Mouse (Mus musculus) hindlimb bud, embryonic 11.5 days (tissue): ENCODE data around the gene Cebpz.
A peak's percentile ranks its signal among the peaks of the same experiment; 100 is the strongest.

Source experiments
- DNase-seq: peaks from one replicate; pipeline ENCODE4 v3.0.0-alpha.2; 2012; ENCODE audit warnings: low read depth, low spot score; ENCODE audit errors: extremely low spot score

Gene Cebpz

GRCm38 (mm10) chr17:78903158-78903557, 33.7 kb downstream of the Cebpz start:
- DNase-seq: no peak

GRCm38 (mm10) chr17:78895394-78895793, 41.5 kb downstream of the Cebpz start:
- no peak for DNase-seq

DNA sequence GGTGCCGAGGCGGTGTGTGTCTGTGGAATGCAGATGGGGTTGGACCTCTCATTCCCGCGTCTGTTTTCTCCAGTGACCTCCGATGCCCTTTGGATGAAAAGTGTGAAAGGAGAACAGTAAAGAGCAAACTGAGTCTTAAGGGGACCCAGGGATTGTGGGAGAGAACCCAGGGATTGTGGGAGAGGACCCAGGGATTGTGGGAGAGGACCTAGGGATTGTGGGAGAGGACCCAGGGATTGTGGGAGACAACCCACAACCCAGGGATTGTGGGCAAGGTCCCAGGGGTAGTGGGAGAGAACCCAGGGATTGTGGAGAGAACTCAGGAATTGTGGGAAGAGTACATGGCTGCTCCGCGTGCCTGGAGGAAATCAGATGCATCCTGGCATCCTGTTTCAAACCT, 41.9 kb downstream of the Cebpz start:
- DNase-seq: no peak

DNA sequence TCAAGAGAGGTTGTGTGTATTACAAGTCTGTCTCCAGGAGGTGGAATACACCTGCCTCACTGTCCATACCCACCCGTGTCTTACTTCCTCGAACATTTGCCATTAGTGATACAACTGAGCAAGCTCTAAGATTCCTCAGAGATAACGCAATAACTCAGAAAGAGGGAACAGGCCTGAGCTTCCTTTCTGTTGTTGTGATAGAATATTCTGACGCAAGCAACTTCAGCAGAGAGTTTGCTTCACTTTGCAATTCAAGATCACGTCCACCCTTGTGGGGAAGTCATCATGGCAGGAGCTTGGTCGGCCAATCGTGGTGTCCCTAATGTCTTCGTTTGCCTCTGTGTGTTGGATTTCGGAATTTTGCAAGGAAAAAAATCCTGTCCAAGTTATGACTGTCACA, 45.8 kb downstream of the Cebpz start:
- no peak for DNase-seq

- no peak for DNase-seq
These were observed 47.7 kb downstream of the Cebpz start for GRCm38 (mm10) chr17:78889184-78889583.

DNA sequence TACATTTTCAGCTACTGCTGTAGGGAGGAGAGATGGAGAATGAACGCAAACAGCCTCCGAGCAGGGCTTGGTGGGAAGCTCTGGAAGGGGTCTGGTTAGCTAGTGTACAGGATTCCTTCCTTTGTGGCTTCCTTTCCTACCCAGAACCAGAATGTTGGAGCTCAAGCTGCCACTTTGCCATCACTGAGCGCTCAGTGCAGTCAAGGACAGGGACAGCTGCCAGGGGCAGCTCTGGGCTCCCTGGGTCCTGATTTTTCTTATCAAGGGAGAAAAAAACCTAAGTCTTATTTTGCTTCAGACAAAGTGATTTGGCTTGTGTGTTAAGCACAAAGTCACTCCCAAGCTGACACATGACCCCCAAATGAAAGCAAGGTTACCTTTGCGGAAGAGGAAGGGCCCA, 48.3 kb downstream of the Cebpz start:
- DNase-seq: no peak

- DNase-seq: no peak
These were observed 51.4 kb downstream of the Cebpz start for GRCm38 (mm10) chr17:78885286-78886065.

GRCm38 (mm10) chr17:78883291-78883690, 53.6 kb downstream of the Cebpz start:
- no peak for DNase-seq

DNA sequence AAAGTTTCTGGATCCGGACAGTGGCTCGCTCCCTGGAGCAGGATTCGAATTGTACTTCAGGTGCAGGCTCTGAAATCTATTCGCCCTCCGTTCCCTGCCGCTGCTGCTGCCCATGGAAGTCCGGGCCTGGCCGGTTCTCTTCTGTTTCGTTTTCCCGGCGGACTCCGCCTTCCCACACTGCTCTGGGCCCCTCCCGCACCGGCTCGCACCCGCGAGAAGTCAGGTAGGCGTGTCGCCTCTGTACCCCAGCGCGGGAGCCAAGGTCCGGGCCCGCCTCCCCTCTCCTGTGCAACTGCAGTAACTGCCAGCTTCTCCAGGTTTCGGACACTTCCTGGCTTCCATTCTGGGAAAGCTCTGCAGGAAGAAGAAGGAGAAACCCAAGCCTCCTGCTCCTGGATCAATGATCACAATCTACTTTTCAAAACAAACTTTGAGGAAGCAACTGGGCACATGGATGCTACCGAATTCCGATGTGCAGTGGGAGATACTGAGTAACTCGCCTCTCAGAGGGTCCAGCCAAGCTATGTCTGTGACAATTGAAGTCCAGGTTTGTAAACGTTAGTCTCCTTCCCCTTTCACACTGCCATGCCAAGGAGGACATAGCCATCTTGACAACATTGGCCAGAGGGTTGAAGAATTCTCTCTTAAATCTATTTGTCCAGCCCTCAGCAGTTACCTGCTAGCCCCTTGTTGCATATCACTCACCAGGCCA, 54.3 kb downstream of the Cebpz start, which contains the start of gene Eif2ak2:
TSS of gene Eif2ak2 (minus strand) at position 173 of the 712 bp plus-strand sequence.
- DNase-seq: peak; percentile 47

- DNase-seq: no peak
These were observed 55.0 kb downstream of the Cebpz start for GRCm38 (mm10) chr17:78881878-78882304.

DNA sequence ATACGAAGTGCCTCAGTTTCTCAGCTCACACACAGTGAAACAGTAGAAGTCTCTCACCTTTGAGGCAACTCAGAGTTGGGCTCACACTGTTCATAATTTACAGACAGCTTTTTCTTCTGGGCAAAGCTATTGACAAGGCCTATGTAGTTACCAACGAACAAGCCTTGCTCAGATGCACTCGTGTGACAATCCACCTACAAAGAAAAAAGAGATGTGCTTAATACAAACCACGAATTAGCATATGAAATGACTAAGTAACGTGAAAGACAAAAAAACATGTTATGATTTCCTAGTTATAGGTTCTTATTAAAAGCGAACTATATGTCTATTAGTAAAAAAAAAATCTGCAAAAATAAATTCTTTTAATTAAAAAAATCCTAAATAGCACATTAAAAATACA, 63.0 kb downstream of the Cebpz start:
- no peak for DNase-seq
